Mouse (Mus musculus) embryonic stem cell, embryonic (primary cell): ENCODE results near the gene Dld.

Source experiments
- CTCF ChIA-PET, 4 experiments: fragments of 300-600 bp in 2 of 4; fragments of 350-600 bp in 2 of 4; sonication (Branson Sonifier 250); formaldehyde crosslinking; loops; one replicate each; lab custom pipeline; 2022; ENCODE audit warnings: inconsistent platforms in 2 of 4; lab: Charles Lee
- POLR2A ChIA-PET, 4 experiments: fragments of 300-600 bp in 2 of 4; fragments of 350-600 bp in 2 of 4; sonication (Branson Sonifier 250); formaldehyde crosslinking; loops; one replicate each; lab custom pipeline; 2022; ENCODE audit warnings: antibody characterized with exemption in 4 of 4, inconsistent platforms in 1 of 4; lab: Charles Lee

Dld gene

GRCm38 (mm10) chr12:31350944-31351928, at the start of gene Dld:
Dld (minus strand) TSS chr12:31351453.
- POLR2A ChIA-PET: interaction anchor here in 2 of 4 experiments (0.6 to 2.0 kb wide), 11 partner anchors 15 to 599 kb away, joined by 3 to 6 read pairs (median 4); partner anchors contain the start of genes Cbll1 (in 1 of the 2), Fam110c (in 1 of the 2) and Hbp1 (in 1 of the 2)
- CTCF ChIA-PET: interaction anchor here in 1 of 4 experiments (1.6 kb wide), 1 partner anchor 183 kb away, joined by 4 read pairs; no protein-coding TSS in a partner anchor

GRCm38 (mm10) chr12:31400821-31401220, 49.6 kb upstream of the Dld start:
- ChIA-PET CTCF (no interaction called here), POLR2A (no interaction called here)

GRCm38 (mm10) chr12:31397709-31398108, 46.5 kb upstream of the Dld start:
- POLR2A ChIA-PET: no interaction called here

GRCm38 (mm10) chr12:31395895-31396294, 44.6 kb upstream of the Dld start:
- POLR2A ChIA-PET: no interaction called here

More at GRCm38 (mm10) chr12:31397709-31398108, 46.5 kb upstream of the Dld start:
- CTCF ChIA-PET: no interaction called here

GRCm38 (mm10) chr12:31391696-31392095, 40.4 kb upstream of the Dld start:
- CTCF ChIA-PET: no interaction called here
- POLR2A ChIA-PET: interaction anchor here in 1 of 4 experiments (0.6 kb wide), 1 partner anchor 561 kb away, joined by 3 read pairs; no protein-coding TSS in a partner anchor

More at GRCm38 (mm10) chr12:31395895-31396294, 44.6 kb upstream of the Dld start:
- CTCF ChIA-PET: no interaction called here

- POLR2A ChIA-PET: interaction anchor here in 1 of 4 experiments (0.6 to 1.0 kb wide), 3 partner anchors 13 to 234 kb away, joined by 3 to 8 read pairs (median 3); no protein-coding TSS in a partner anchor
- CTCF ChIA-PET: no interaction called here
Measured at GRCm38 (mm10) chr12:31390571-31390970, 39.3 kb upstream of the Dld start, which contains the start of gene Slc26a3. Slc26a3 (plus strand) TSS chr12:31390871.

GRCm38 (mm10) chr12:31387303-31387702, 36.0 kb upstream of the Dld start:
- POLR2A ChIA-PET: interaction anchor here in 1 of 4 experiments (0.6 kb wide), 1 partner anchor 37 kb away, joined by 3 read pairs; no protein-coding TSS in a partner anchor
- CTCF ChIA-PET: no interaction called here

GRCm38 (mm10) chr12:31382451-31382850, 31.2 kb upstream of the Dld start:
- POLR2A ChIA-PET: no interaction called here
- CTCF ChIA-PET: no interaction called here

- POLR2A ChIA-PET: interaction anchor here in 2 of 4 experiments (0.6 to 0.8 kb wide), 2 partner anchors 203 to 291 kb away, joined by 3 to 4 read pairs; no protein-coding TSS in a partner anchor
- CTCF ChIA-PET: interaction anchor here in 2 of 4 experiments (0.6 kb wide), 2 partner anchors 94 to 1539 kb away, joined by 8 to 10 read pairs; no protein-coding TSS in a partner anchor
Measured at GRCm38 (mm10) chr12:31380878-31381277, 29.6 kb upstream of the Dld start.

GRCm38 (mm10) chr12:31377241-31377640, 26.0 kb upstream of the Dld start:
- ChIA-PET CTCF (no interaction called here), POLR2A (interaction anchor here in 2 of 4 experiments (0.6 to 1.3 kb wide), 2 partner anchors 116 to 122 kb away, joined by 3 to 4 read pairs; partner anchors contain the start of gene Cbll1 (in 1 of the 2))

GRCm38 (mm10) chr12:31376326-31376950, 25.2 kb upstream of the Dld start:
- ChIA-PET POLR2A (interaction anchor here in 2 of 4 experiments (0.7 to 1.0 kb wide), 4 partner anchors 14 to 574 kb away, joined by 3 to 4 read pairs (median 3); partner anchors contain the start of genes Hbp1 (in 1 of the 2) and Slc26a3 (in 1 of the 2)), CTCF (no interaction called here)

GRCm38 (mm10) chr12:31375283-31375615, 24.0 kb upstream of the Dld start:
- ChIA-PET CTCF (no interaction called here), POLR2A (no interaction called here)

GRCm38 (mm10) chr12:31374603-31375282, 23.5 kb upstream of the Dld start:
- CTCF ChIA-PET: no interaction called here
- POLR2A ChIA-PET: no interaction called here

GRCm38 (mm10) chr12:31369656-31370055, 18.4 kb upstream of the Dld start:
- ChIA-PET CTCF (no interaction called here), POLR2A (interaction anchor here in 1 of 4 experiments (2.5 kb wide), 1 partner anchor 18 kb away, joined by 6 read pairs; the partner anchor contains the start of gene Dld)

GRCm38 (mm10) chr12:31369118-31369517, 17.9 kb upstream of the Dld start:
- ChIA-PET CTCF (no interaction called here), POLR2A (interaction anchor here in 1 of 4 experiments (2.5 kb wide), 1 partner anchor 18 kb away, joined by 6 read pairs; the partner anchor contains the start of gene Dld)

GRCm38 (mm10) chr12:31367721-31368120, 16.5 kb upstream of the Dld start:
- ChIA-PET POLR2A (interaction anchor here in 2 of 4 experiments (1.4 to 2.5 kb wide), 2 partner anchors 16 to 42 kb away, joined by 3 to 6 read pairs; partner anchors contain the start of gene Dld (in 1 of the 2)), CTCF (interaction anchor here in 1 of 4 experiments (0.6 kb wide), 1 partner anchor 20 kb away, joined by 3 read pairs; no protein-coding TSS in a partner anchor)

- CTCF ChIA-PET: no interaction called here
- POLR2A ChIA-PET: interaction anchor here in 2 of 4 experiments (0.8 to 2.0 kb wide), 4 partner anchors 12 to 41 kb away, joined by 3 to 5 read pairs (median 3); partner anchors contain the start of gene Dld (in 1 of the 2)
Measured at GRCm38 (mm10) chr12:31366428-31366827, 15.2 kb upstream of the Dld start.
